Mouse (Mus musculus) MEL (cell line): Measurements from ENCODE around the gene Fam181b. TPM values are rescaled to one million over a fixed set of nuclear protein-coding genes. Genes with fewer than 3 reads are reported as not detected.

Source experiments
- DNase-seq: peaks from one replicate; pipeline ENCODE4 v3.0.0; 2011; ENCODE audit warnings: low read depth, low spot score
- H3K27ac ChIP-seq: 2 replicates; pipeline ENCODE4 v1.5.1; 2012; ENCODE audit warnings: low read depth, mild to moderate bottlenecking, control low read depth, low read length, moderate library complexity; ENCODE audit not compliant: control insufficient read depth
- H3K27me3 ChIP-seq, 2 experiments: fragments of 150-350 bp in 1 of 2; sonication (generic) in 1 of 2; 2 replicates each; pipeline ENCODE4 v1.6.1; 2012; ENCODE audit warnings: low read length in 2 of 2, mild to moderate bottlenecking in 2 of 2, improper control_type of control experiment in 1 of 2, moderate library complexity in 1 of 2; ENCODE audit not compliant: insufficient read depth in 2 of 2, control insufficient read depth in 1 of 2
- H3K36me3 ChIP-seq, 2 experiments: 2 replicates each; pipeline ENCODE4 v1.6.1; 2012 to 2014; ENCODE audit warnings: low read length in 2 of 2, improper control_type of control experiment in 1 of 2, inconsistent platforms in 1 of 2, mild to moderate bottlenecking in 1 of 2; ENCODE audit not compliant: insufficient read depth in 2 of 2, control insufficient read depth in 1 of 2
- H3K4me1 ChIP-seq, 2 experiments: fragments of 150-350 bp in 1 of 2; sonication (generic) in 1 of 2; 2 replicates each; pipeline ENCODE4 v1.6.1; 2012; ENCODE audit warnings: low read length in 2 of 2, improper control_type of control experiment in 1 of 2, mild to moderate bottlenecking in 1 of 2; ENCODE audit not compliant: insufficient read depth in 2 of 2, control insufficient read depth in 1 of 2
- H3K4me3 ChIP-seq, 2 experiments: fragments of 150-350 bp in 1 of 2; sonication (generic) in 1 of 2; 2 replicates each; pipeline ENCODE4 v1.5.1; 2012; ENCODE audit warnings: low read depth in 2 of 2, low read length in 2 of 2, mild to moderate bottlenecking in 2 of 2, moderate library complexity in 2 of 2, control low read depth in 1 of 2, improper control_type of control experiment in 1 of 2; ENCODE audit not compliant: control insufficient read depth in 1 of 2, insufficient read depth in 1 of 2
- H3K79me2 ChIP-seq: 2 replicates; pipeline ENCODE4 v1.6.1; 2012; ENCODE audit warnings: mild to moderate bottlenecking, low read length, moderate library complexity; ENCODE audit not compliant: control insufficient read depth, poor library complexity, insufficient read depth
- H3K9ac ChIP-seq: 2 replicates; pipeline ENCODE4 v1.6.1; 2012; ENCODE audit warnings: low read depth, mild to moderate bottlenecking, control low read depth, low read length, moderate library complexity; ENCODE audit not compliant: control insufficient read depth, poor library complexity, severe bottlenecking
- H3K9me3 ChIP-seq: fragments of 150-350 bp; sonication (generic); replicated peaks from 2 replicates; pipeline ENCODE4 v1.6.1; 2012; ENCODE audit warnings: mild to moderate bottlenecking, low read length, improper control_type of control experiment, moderate library complexity; ENCODE audit not compliant: insufficient read depth
- CHD1 ChIP-seq: IDR thresholded peaks from 2 replicates; pipeline ENCODE4 v1.6.1; 2012; ENCODE audit warnings: low read depth, mild to moderate bottlenecking, inconsistent platforms, low read length, improper control_type of control experiment
- E2F4 ChIP-seq: IDR thresholded peaks from 2 replicates; pipeline ENCODE4 v1.6.1; 2011; ENCODE audit warnings: low read depth, low read length, improper control_type of control experiment, borderline replicate concordance
- ETS1 ChIP-seq: IDR thresholded peaks from 2 replicates; pipeline ENCODE4 v1.6.1; 2012; ENCODE audit warnings: low read depth, mild to moderate bottlenecking, inconsistent platforms, low read length, improper control_type of control experiment, moderate library complexity
- GABPA ChIP-seq: IDR thresholded peaks from 2 replicates; pipeline ENCODE4 v1.6.1; 2012; ENCODE audit warnings: low read depth, mild to moderate bottlenecking, inconsistent platforms, low read length, improper control_type of control experiment, moderate library complexity
- GATA1 ChIP-seq: IDR thresholded peaks from 2 replicates; pipeline ENCODE4 v1.6.1; 2011; ENCODE audit warnings: low read depth, low read length, improper control_type of control experiment
- JUND ChIP-seq: IDR thresholded peaks from 2 replicates; pipeline ENCODE4 v1.6.1; 2011; ENCODE audit warnings: low read depth, mild to moderate bottlenecking, improper control_type of control experiment, low read length
- KAT2A ChIP-seq: conservative IDR thresholded peaks from 2 replicates; pipeline ENCODE4 v1.6.1; 2012; ENCODE audit warnings: low read depth, low read length, improper control_type of control experiment, inconsistent platforms
- MAFK ChIP-seq: IDR thresholded peaks from 2 replicates; pipeline ENCODE4 v1.6.1; 2011; ENCODE audit warnings: low read depth, mild to moderate bottlenecking, low read length, improper control_type of control experiment, borderline replicate concordance
- MAZ ChIP-seq: IDR thresholded peaks from 2 replicates; pipeline ENCODE4 v1.6.1; 2012; ENCODE audit warnings: low read depth, mild to moderate bottlenecking, inconsistent platforms, low read length, improper control_type of control experiment
- MEF2A ChIP-seq: IDR thresholded peaks from 2 replicates; pipeline ENCODE4 v1.6.1; 2014; ENCODE audit warnings: low read depth, mild to moderate bottlenecking, inconsistent platforms, low read length, improper control_type of control experiment; ENCODE audit not compliant: poor library complexity, insufficient replicate concordance, severe bottlenecking; ENCODE audit errors: extremely low read depth
- MXI1 ChIP-seq: IDR thresholded peaks from 2 replicates; pipeline ENCODE4 v1.6.1; 2011; ENCODE audit warnings: mild to moderate bottlenecking, low read depth, low read length, improper control_type of control experiment
- MYB ChIP-seq: IDR thresholded peaks from 2 replicates; pipeline ENCODE4 v1.6.1; 2011; ENCODE audit warnings: mild to moderate bottlenecking, low read depth, low read length, improper control_type of control experiment
- MYC ChIP-seq: IDR thresholded peaks from 2 replicates; pipeline ENCODE4 v1.6.1; 2011; ENCODE audit warnings: low read depth, mild to moderate bottlenecking, low read length, improper control_type of control experiment, moderate library complexity
- SMC3 ChIP-seq: IDR thresholded peaks from 2 replicates; pipeline ENCODE4 v1.6.1; 2011; ENCODE audit warnings: low read depth, low read length, improper control_type of control experiment
- TAL1 ChIP-seq: IDR thresholded peaks from 2 replicates; pipeline ENCODE4 v1.6.1; 2012; ENCODE audit warnings: mild to moderate bottlenecking, inconsistent platforms, low read length, moderate library complexity, mixed read lengths
- TBP ChIP-seq: IDR thresholded peaks from 2 replicates; pipeline ENCODE4 v1.8.0; 2011; ENCODE audit warnings: low read depth, low read length, improper control_type of control experiment
- UBTF ChIP-seq: IDR thresholded peaks from 2 replicates; pipeline ENCODE4 v1.6.1; 2012; ENCODE audit warnings: low read depth, mild to moderate bottlenecking, inconsistent platforms, low read length, improper control_type of control experiment, moderate library complexity, borderline replicate concordance; ENCODE audit not compliant: insufficient read depth
- USF1 ChIP-seq: IDR thresholded peaks from 2 replicates; pipeline ENCODE4 v1.6.1; 2014; ENCODE audit warnings: low read depth, mild to moderate bottlenecking, inconsistent platforms, low read length, improper control_type of control experiment, moderate library complexity
- ZKSCAN1 ChIP-seq: IDR thresholded peaks from 2 replicates; pipeline ENCODE4 v1.6.1; 2012; ENCODE audit warnings: low read depth, mild to moderate bottlenecking, inconsistent platforms, low read length, improper control_type of control experiment, moderate library complexity
- ZMIZ1 ChIP-seq: IDR thresholded peaks from 2 replicates; pipeline ENCODE4 v1.6.1; 2012; ENCODE audit warnings: low read depth, mild to moderate bottlenecking, inconsistent platforms, low read length, improper control_type of control experiment, moderate library complexity
- polyA plus RNA-seq, 2 experiments: library from polyadenylated mRNA; stranded (reverse) in 1 of 2; unstranded in 1 of 2; fragments of >175 nt in 1 of 2; fragments of >200 nt in 1 of 2; gene quantifications; 2 replicates each; pipeline versions ENCODE4 v1.2.1 to v1.2.4; 2012; ENCODE audit warnings: low replicate concordance in 2 of 2, low read depth in 1 of 2; ENCODE audit not compliant: insufficient read length in 2 of 2, insufficient read depth in 1 of 2, missing spikeins in 1 of 2
- total RNA-seq: library from RNA; depleted of rRNA; stranded (reverse); fragments of 300-350 nt; gene quantifications from 2 replicates; pipeline ENCODE4 v1.2.3, GENCODE M21; 2012

Fam181b gene
- total and polyA plus RNA-seq, 3 experiments: not detected

DNA sequence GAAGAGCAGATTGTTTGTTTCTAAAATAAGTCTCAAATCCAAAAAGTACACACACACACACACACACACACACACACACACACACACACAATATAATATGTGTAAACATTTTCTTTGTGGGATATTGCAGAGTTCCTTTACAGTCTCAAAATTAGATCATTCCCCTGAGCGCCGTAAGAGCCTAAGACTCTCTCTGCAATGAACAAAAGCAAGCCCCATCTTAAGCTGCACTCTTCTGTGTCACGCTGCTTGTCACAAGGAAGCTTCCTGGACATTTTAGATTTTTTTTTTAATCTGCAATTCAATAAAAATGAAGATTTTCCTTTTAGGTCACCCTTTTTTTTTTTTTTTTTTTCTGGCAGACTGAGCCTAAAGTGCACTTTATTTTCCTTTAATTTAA lies 17.9 kb upstream of the Fam181b start:
- no peaks in the 10 kb centered on the region for H3K4me1 ChIP-seq
- no peaks in the 10 kb centered on the region for H3K27me3 ChIP-seq
- no peaks in the 10 kb centered on the region for H3K79me2 ChIP-seq
- H3K36me3 ChIP-seq: no peaks in the 10 kb centered on the region
- no peaks in the 10 kb centered on the region for H3K9me3 ChIP-seq
- DNase-seq: no peak
- H3K4me3 ChIP-seq: no peak overlapping the region
- H3K9ac ChIP-seq: no peak overlapping the region
- no peak for TF ChIP-seq GATA1
- TF ChIP-seq CHD1: no peak
- TF ChIP-seq UBTF: no peak
- H3K27ac ChIP-seq: no peak overlapping the region

DNA sequence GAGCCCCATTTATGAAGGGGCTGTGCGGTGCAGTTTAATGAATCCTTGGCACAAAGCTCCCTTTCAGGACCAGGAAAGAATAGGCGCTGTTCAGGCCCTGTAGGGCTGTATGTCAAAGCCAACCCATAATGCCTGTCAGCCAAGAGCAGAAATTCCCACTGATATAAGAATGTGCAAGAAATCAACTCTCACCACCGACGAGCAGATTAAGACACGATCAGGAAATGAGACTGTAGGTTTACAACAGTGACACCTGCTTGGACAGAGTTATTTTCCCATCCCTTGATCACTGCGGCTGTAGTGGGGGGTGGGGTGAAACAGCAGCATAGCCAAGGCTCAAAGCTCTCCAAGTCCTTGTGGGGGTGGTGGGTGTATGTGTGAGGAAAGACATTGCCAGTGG lies 17.5 kb upstream of the Fam181b start:
- H3K9ac ChIP-seq: no peak overlapping the region
- H3K4me3 ChIP-seq: no peak overlapping the region
- H3K9me3 ChIP-seq: no peaks in the 10 kb centered on the region
- TF ChIP-seq JUND (no peak), E2F4 (no peak), TAL1 (no peak), GABPA (no peak), SMC3 (no peak), TBP (no peak), ZMIZ1 (no peak), MAFK (no peak), ETS1 (no peak), KAT2A (no peak), MYC (no peak), MAZ (no peak), MYB (no peak), MEF2A (no peak), USF1 (no peak), CHD1 (no peak), ZKSCAN1 (no peak), GATA1 (no peak), MXI1 (no peak)
- H3K4me1 ChIP-seq: no peaks in the 10 kb centered on the region
- no peaks in the 10 kb centered on the region for H3K27me3 ChIP-seq
- no peaks in the 10 kb centered on the region for H3K36me3 ChIP-seq
- no peaks in the 10 kb centered on the region for H3K79me2 ChIP-seq
- no peak for DNase-seq
- no peak overlapping the region for H3K27ac ChIP-seq
